Mouse (Mus musculus): Measurements from ENCODE around the gene Sumo2.
"Not testable (repeated sequence)": the region's sequence is repeated elsewhere in the genome, so short reads cannot be mapped to it uniquely, and the experiment has no call there.

The Sumo2 gene

DNA sequence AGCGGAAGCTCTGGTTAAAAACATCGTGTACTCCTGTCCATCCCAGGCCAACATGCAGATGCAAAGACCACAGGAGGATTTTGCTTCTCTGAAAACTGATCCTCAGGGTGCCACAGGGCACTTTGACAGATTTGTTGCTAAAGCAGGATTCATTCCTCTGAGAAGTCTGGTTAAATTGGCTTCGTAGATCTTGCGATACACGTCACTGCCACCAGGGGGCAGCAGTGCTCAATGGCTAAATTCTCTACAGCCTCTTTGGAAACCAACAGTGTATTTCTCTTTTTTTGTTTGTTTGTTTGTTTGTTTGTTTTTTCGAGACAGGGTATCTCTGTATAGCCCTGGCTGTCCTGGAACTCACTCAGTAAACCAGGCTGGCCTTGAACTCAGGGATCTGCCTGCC is 52.4 kb downstream of the Sumo2 start:
- no peak for DNase-seq (ENCODE audit: low read depth, low spot score)

DNA sequence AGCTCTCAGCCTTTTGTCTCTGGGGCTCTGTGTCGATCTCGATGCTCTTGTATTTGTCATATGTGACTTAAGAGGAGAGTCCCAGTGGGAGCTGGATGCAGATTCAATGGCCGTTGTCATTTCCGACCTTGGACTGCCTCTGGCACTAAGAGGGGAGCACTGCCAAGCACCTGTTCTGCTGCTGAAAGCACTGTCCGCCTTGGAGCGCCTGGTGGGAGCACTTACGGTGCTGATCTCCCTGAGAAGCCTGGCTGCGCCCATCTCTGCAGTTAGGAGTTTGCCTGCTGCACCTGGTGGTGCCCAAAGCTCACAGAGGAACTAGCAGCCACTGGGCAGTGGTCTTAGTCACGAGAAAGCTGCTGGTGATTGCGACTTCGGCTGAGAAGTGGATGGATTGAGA is 52.8 kb downstream of the Sumo2 start:
- DNase-seq (ENCODE audit: low read depth, low spot score), result no peak

DNA sequence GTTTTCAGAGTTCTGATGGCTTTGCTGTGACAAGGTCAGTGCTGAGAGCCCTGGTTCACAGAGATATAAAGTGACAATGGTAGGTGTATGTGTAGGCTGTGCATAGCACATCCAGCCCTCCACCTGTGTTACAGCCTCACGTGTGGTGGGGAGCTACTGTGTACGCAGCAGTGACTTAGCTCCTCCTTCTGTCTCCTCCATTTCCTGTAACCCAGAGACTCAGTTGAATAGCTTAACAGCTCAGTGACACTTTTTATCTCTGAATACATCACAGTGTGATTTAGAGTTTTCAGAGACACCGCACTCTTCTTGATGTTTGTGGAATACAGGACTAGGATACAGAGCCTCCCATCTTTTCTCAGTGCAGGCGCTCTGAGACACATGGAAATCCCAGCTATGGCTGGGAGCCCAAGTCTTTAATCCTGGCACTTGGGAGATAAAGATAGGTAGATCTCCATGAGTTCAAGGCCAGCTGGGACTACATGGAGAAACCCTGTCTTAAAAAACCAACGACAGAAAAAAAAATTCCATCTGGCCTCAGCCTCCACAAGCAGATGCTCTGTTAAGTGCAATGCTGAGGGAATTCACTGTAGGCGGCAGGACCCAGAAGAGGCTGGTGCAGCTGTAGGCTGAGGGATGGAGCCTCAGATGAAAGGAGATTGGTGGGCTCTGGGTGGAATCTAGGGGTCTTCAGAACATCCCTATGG is 54.4 kb downstream of the Sumo2 start:
- DNase-seq (ENCODE audit: low read depth, low spot score), result no peak

DNA sequence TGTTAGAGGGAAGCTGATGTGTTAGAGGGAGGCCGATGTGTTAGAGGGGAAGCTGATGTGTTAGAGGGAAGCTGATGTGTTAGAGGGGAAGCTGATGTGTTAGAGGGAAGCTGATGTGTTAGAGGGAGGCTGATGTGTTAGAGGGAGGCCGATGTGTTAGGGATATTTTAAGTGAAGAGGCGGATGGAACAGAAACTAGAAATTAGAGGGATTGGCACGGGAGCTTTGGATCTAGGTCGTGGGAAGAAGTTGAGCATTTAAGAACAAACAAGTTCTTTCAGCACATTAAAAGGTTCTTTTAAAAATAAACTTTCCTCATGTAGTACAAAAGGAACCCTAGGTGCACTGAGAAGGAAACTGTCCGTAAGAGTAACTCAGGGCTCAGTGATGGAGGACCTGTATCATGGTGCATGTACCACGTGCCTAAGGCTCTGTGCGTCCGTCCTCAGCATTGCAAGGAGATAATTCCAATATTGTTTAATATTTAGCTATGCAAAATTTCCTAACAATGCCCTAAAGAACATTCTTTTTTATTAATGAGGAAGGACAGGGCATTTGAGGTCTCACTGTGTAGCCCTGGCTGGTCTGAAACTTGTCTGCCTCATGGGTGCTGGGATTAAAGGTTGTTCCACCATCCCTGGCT is 57.7 kb downstream of the Sumo2 start:
- no peak for DNase-seq (ENCODE audit: low read depth, low spot score)

DNA sequence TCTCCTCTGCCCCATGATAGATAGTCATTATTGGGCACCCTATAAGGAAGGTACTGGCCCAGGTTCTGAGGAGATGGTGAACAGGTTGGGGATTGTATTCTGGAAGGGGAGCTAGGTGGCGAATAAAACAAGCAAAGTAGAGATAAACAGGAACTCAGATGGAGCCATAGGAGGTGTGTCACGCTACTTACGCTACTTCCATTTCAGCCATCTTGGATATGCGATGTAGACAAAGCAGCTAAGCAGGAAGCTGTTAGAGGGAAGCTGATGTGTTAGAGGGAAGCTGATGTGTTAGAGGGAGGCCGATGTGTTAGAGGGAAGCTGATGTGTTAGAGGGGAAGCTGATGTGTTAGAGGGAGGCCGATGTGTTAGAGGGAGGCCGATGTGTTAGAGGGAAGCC is 58.7 kb downstream of the Sumo2 start:
- DNase-seq (ENCODE audit: low read depth, low spot score), result not testable (repeated sequence)

DNA sequence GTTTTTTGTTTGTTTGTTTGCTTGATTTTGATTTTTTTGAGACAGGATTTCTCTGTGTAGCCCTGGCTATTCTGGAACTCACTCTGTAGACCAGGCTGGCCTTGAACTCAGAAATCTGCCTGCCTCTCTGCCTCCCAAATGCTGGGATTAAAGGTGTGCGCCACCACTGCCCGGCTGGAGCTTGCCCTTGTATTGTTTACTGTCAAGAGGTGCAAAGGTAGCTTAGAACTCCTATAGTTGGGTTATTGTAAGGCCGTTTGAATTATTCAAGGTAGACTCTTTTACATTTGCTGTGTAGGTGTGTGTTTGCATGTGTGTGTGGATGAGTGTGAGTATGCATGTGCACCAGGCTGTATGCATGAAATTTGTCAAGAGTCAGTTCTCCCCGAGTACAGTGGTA is 59.4 kb downstream of the Sumo2 start:
- not testable (repeated sequence) for DNase-seq (ENCODE audit: low read depth, low spot score)

DNA sequence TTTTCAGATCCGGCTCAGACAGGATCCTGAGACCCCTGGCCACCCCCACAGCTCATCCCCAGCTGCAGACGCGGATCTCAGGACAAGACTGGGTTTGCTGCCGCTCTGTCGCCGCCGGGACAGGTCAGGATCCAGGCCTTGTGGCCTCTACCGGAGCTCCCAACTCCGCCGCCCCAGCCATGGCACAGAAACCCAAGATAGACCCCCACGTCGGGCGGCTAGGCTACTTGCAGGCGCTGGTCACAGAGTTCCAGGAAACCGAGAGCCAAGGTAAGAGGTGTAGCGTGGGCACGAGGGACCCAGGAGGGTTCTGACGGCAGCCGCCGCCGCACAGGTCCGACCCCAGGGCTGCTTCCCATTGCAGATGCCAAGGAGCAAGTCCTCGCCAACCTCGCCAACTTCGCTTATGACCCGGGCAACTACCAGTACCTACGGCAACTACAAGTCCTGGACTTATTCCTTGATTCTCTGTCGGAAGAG is 60.3 kb downstream of the Sumo2 start:
- no peak for DNase-seq (ENCODE audit: low read depth, low spot score)

DNA sequence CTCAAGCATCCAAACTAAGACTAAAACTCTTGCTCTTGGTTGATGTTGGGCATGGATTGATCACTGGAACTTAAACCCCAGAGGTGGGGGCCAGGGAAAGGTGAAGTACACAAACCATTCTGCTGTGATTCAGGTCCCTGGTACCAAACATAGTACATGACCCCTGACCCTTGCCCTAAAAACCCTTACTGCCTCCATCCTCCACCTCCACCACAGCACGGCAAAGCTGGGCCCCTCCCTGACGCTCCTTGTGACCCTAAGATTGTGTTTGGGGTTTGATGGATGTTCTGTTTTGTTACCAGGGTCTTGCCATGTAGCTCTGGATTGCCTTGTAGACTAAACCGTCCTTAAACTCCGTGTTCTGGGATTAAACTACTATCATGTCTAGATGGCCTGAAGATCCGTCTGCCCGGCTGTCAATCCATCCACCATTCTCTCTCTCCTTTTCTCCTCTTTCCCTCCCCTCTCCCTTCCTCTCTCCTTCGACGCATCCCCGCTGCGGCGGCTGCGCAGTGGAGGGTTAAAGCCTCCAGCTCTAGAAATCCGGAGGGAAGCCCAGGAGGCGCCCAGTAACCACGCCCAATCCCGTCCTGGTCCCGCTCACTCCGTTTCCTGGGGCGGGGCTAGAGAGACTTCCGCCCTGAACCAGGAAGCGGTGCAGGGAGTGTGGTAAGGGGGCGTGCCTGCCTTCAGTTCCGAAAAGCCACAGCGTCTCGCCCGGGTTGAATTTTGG is 60.9 kb downstream of the Sumo2 start, which contains the start of gene Armc7:
Gene Armc7 (plus strand): TSS at position 643 of the 733 bp plus-strand sequence.
- peak; percentile 98 for DNase-seq (ENCODE audit: low read depth, low spot score)

DNA sequence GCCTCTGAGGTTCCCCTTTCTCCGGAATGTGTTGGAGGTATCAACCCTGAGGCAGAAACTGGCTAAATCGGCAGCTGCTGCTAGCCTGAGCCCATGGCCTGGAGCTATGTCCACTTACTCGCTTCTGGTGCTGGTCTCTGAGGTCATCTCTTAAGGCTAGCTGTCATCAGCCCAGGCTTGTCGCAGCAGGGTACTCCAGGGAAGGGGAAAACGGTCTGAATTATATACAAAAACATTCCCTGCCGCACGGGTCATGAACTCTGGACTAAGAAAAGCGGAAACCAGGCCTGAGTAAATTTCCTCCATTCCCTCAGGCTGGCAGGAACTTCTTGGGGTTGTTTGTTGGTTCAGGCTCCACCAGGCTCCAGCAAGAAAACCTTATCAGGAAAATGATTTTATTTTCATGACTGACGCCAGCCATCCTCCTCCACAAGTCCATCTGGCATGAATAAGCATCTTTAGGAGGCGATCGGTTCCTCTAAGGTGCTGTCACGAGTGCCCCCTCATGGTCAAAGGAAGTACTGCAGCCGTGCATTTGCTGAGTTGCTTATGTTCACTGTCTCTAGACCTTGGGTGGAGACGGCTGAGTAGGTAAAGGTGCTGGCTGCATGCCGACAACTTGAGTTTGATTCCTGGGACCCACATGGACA is 62.3 kb downstream of the Sumo2 start:
- DNase-seq (ENCODE audit: low read depth, low spot score), result peak; percentile 89

Data from WW6 (cell line).